Mouse (Mus musculus) neural tube, embryonic 11.5 days (tissue): Measurements from ENCODE around the gene Mip. TPM values are rescaled to one million over a fixed set of nuclear protein-coding genes. Genes with fewer than 3 reads are reported as not detected.
"Not testable (repeated sequence)": the region's sequence is repeated elsewhere in the genome, so short reads cannot be mapped to it uniquely, and the experiment has no call there.

Source experiments
- ATAC-seq: fragments of 200-750 bp; cut with Nextera tagmentation; 2 replicates; pipeline ENCODE4 v1.8.0; 2017; ENCODE audit warnings: moderate number of reproducible peaks, mild to moderate bottlenecking, moderate TSS enrichment, moderate library complexity; ENCODE audit not compliant: insufficient read depth, low FRiP score, low TSS enrichment
- DNase-seq: peaks from one replicate; pipeline ENCODE4 v3.0.0-alpha.2; 2015; ENCODE audit warnings: low spot score
- H3K27ac ChIP-seq: fragments of 300-500 bp; sonication (generic); 2 replicates; pipeline ENCODE4 v1.5.1; 2014; ENCODE audit warnings: low read depth, mild to moderate bottlenecking, low read length
- H3K27me3 ChIP-seq: fragments of 300-500 bp; sonication (generic); 2 replicates; pipeline ENCODE4 v1.6.1; 2014; ENCODE audit warnings: mild to moderate bottlenecking, low read length, mixed read lengths; ENCODE audit not compliant: control insufficient read depth, insufficient read depth
- H3K36me3 ChIP-seq: fragments of 300-500 bp; sonication (generic); 2 replicates; pipeline ENCODE4 v1.6.1; 2014; ENCODE audit warnings: mild to moderate bottlenecking, low read length, moderate library complexity, mixed read lengths; ENCODE audit not compliant: control insufficient read depth, insufficient read depth
- H3K4me1 ChIP-seq: fragments of 300-500 bp; sonication (generic); 2 replicates; pipeline ENCODE4 v1.6.1; 2014; ENCODE audit warnings: low read length, mixed read lengths; ENCODE audit not compliant: control insufficient read depth, insufficient read depth
- H3K4me2 ChIP-seq: fragments of 300-500 bp; sonication (generic); 2 replicates; pipeline ENCODE4 v1.6.1; 2014; ENCODE audit warnings: low read depth, mild to moderate bottlenecking, moderate library complexity
- H3K4me3 ChIP-seq: fragments of 300-500 bp; sonication (generic); 2 replicates; pipeline ENCODE4 v1.5.1; 2014; ENCODE audit warnings: low read depth, low read length
- H3K9ac ChIP-seq: fragments of 300-500 bp; sonication (generic); 2 replicates; pipeline ENCODE4 v1.6.1; 2014; ENCODE audit warnings: mild to moderate bottlenecking, low read length
- H3K9me3 ChIP-seq: fragments of 300-500 bp; sonication (generic); 2 replicates; pipeline ENCODE4 v1.6.1; 2016; ENCODE audit warnings: low read length; ENCODE audit not compliant: control insufficient read depth
- WGBS: fragments of 180-500 bp; shearing (Covaris S2); extraction: QIAGEN DNeasy Blood & Tissue Kit; methylation state at CpG from one replicate; pipeline ENCODE4 v1.1.7; 2014; 5-methylcytosine and 5-hydroxymethylcytosine counted together
- polyA plus RNA-seq: library from polyadenylated mRNA; unstranded; fragments of >200 nt; fragmentation: Nextera tagmentation; extraction: Ambion mirVana; gene quantifications from 2 replicates; pipeline ENCODE4 v1.2.1, GENCODE M21; 2014

Mip gene
- polyA plus RNA-seq, 1 experiment from 2014 or later, result not detected

GRCm38 (mm10) chr10:128263393-128264310 lies 38.0 kb downstream of the Mip start:
- DNase-seq, result no peak
- H3K4me1 ChIP-seq, result no peaks in the 10 kb centered on the region
- H3K9ac ChIP-seq, result no peak overlapping the region
- H3K36me3 ChIP-seq, result no peaks in the 10 kb centered on the region
- H3K27ac ChIP-seq, result no peak overlapping the region
- H3K4me2 ChIP-seq, result no peak overlapping the region
- no peak for ATAC-seq
- no peaks in the 10 kb centered on the region for H3K27me3 ChIP-seq
- H3K4me3 ChIP-seq, result no peak overlapping the region
- H3K9me3 ChIP-seq, result no peaks in the 10 kb centered on the region
- 78% methylated on average over 6 of the region's 6 CpGs for WGBS

- H3K9ac ChIP-seq, result no peak within 1 kb of the TSS
- no peaks in the 10 kb centered on the region for H3K36me3 ChIP-seq
- H3K27ac ChIP-seq, result no peak within 1 kb of the TSS
- no peaks in the 10 kb centered on the region for H3K9me3 ChIP-seq
- DNase-seq, result no peak
- H3K4me1 ChIP-seq, result no peaks in the 10 kb centered on the region
- no peak within 1 kb of the TSS for H3K4me3 ChIP-seq
- ATAC-seq, result no peak
- no peak within 1 kb of the TSS for H3K4me2 ChIP-seq
- no peaks in the 10 kb centered on the region for H3K27me3 ChIP-seq
- 81% methylated on average over 6 of the region's 6 CpGs for WGBS
Measured at GRCm38 (mm10) chr10:128268371-128268770, 42.7 kb downstream of the Mip start, which contains the start of gene Apof. Apof (plus strand) TSS chr10:128268671.

- H3K4me2 ChIP-seq, result no peak overlapping the region; the same call in 1 of the 2 replicates
- ATAC-seq (no peak), DNase-seq (no peak)
- no peak overlapping the region for H3K4me3 ChIP-seq
- H3K36me3 ChIP-seq, result no peaks in the 10 kb centered on the region
- no peaks in the 10 kb centered on the region for H3K9me3 ChIP-seq
- no peaks in the 10 kb centered on the region for H3K27me3 ChIP-seq
- no peak overlapping the region for H3K27ac ChIP-seq
- no peak overlapping the region for H3K9ac ChIP-seq
- 88% methylated on average over 16 of the region's 16 CpGs for WGBS
- no peaks in the 10 kb centered on the region for H3K4me1 ChIP-seq
Measured at GRCm38 (mm10) chr10:128269206-128269910, 43.7 kb downstream of the Mip start.

GRCm38 (mm10) chr10:128270287-128270841 lies 44.7 kb downstream of the Mip start, which contains the start of gene Stat2:
Stat2 (plus strand) TSS chr10:128270559.
- peak within 1 kb of the TSS; percentile 60; the same call in 1 of the 2 replicates for H3K27ac ChIP-seq
- H3K27me3 ChIP-seq, result no peaks in the 10 kb centered on the region
- DNase-seq, result peak; percentile 96
- H3K9ac ChIP-seq, result peak within 1 kb of the TSS; percentile 82
- peak within 1 kb of the TSS; percentile 76 for H3K4me3 ChIP-seq
- H3K36me3 ChIP-seq, result no peaks in the 10 kb centered on the region
- ATAC-seq, result peak; percentile 99
- H3K4me2 ChIP-seq, result peak within 1 kb of the TSS; percentile 57
- no peaks in the 10 kb centered on the region for H3K4me1 ChIP-seq
- under 1% methylated on average over 43 of the region's 43 CpGs for WGBS
- H3K9me3 ChIP-seq, result no peaks in the 10 kb centered on the region

DNA sequence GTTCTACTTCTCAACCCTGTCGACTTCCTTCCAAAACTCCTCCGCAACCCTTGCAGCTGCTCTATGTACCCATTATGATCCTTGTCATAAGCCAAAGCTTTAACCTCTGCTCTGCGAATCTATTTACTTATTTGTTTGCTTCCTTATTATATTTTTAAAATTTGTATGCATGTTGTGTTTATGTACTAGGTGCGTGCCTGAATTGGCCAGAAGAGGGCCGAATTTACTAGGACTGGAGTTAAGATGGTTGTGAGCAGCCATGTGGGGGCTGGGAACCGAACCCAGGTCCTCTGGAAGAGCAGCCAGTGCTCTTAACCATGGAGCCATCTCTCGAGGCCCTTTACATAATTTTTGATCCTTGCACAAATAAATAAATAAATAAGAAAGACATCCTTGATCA lies 45.2 kb downstream of the Mip start:
- H3K36me3 ChIP-seq, result no peaks in the 10 kb centered on the region
- H3K4me2 ChIP-seq, result peak overlapping the region; percentile 51
- peak overlapping the region; percentile 76 for H3K4me3 ChIP-seq
- H3K9ac ChIP-seq, result peak overlapping the region; percentile 82
- H3K4me1 ChIP-seq, result no peaks in the 10 kb centered on the region
- ATAC-seq (no peak), DNase-seq (no peak)
- 42% methylated on average over 7 of the region's 7 CpGs for WGBS
- no peaks in the 10 kb centered on the region for H3K27me3 ChIP-seq
- H3K9me3 ChIP-seq, result no peaks in the 10 kb centered on the region
- peak overlapping the region; percentile 60; the same call in 1 of the 2 replicates for H3K27ac ChIP-seq

DNA sequence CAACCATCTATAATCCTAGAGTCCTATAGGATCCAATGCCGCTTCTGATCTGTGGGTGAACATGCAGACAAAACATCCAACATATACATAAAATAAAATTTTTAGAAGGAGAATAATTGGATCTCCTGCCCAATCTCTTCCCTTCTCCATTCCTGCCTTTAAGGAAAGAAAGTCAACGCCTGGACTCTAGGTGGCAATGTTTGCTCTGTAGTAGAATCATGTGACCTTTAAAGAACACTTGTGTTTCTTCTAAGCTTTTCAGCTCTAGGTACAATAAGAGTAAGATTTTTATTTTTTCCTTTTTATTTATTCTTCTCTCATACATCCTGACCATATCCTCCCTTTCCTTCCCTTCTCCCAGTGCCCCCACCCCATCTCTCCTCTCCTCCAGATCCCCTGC lies 46.2 kb downstream of the Mip start:
- no peak overlapping the region for H3K27ac ChIP-seq
- H3K9ac ChIP-seq, result no peak overlapping the region
- no peak for DNase-seq
- no peaks in the 10 kb centered on the region for H3K9me3 ChIP-seq
- H3K4me1 ChIP-seq, result no peaks in the 10 kb centered on the region
- H3K36me3 ChIP-seq, result no peaks in the 10 kb centered on the region
- 68% methylated on average over 2 of the region's 2 CpGs for WGBS
- no peak for ATAC-seq
- no peak overlapping the region for H3K4me2 ChIP-seq
- no peak overlapping the region for H3K4me3 ChIP-seq
- no peaks in the 10 kb centered on the region for H3K27me3 ChIP-seq

DNA sequence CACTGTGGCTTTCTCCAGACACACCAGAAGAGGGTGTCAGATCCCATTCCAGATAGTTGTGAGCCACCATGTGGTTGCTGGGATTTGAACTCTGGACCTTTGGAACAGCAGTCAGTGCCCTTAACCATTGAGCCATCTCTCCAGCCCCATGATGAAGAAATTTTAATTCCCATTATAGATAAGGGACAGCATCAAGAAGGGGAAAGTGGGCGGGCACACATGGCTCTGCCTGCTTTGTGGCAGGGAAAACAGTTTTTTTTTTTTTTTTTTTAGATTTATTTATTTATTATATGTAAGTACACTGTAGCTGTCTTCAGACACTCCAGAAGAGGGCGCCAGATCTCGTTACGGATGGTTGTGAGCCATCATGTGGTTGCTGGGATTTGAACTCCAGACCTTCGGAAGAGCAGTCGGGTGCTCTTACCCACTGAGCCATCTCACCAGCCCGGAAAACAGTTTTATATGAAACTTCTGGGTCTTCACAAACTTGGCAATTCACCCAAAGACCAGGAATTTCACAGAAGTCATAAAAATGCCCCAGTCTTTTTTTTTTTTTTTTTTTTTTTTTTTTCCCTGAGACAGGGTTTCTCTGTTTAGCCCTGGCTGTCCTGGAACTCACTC lies 47.3 kb downstream of the Mip start:
- not testable (repeated sequence) for H3K27me3 ChIP-seq, H3K9ac ChIP-seq, H3K4me1 ChIP-seq, H3K4me2 ChIP-seq, H3K27ac ChIP-seq, H3K4me3 ChIP-seq, H3K36me3 ChIP-seq, ATAC-seq, DNase-seq, H3K9me3 ChIP-seq
- WGBS, result 91% methylated on average over 4 of the region's 7 CpGs

DNA sequence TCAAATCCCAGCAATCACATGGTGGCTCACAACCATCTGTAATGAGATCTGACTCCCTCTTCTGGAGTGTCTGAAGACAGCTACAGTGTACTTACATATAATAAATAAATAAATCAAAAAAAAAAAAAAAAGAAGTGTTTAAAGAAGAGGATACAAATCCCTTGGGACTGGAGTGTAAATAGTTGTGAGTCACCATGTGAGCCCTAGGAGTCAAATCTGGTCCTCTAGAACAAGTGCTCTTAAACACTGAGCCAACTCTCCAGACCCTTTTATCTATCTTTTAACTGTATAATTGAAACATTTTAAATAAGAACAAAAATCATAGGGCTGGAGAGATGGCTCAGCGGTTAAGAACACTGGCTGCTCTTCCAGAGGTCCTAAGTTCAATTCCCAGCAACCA lies 49.7 kb downstream of the Mip start:
- not testable (repeated sequence) for DNase-seq, ATAC-seq, H3K9me3 ChIP-seq, H3K27ac ChIP-seq, H3K9ac ChIP-seq, H3K4me1 ChIP-seq, H3K4me2 ChIP-seq, H3K27me3 ChIP-seq, H3K4me3 ChIP-seq, H3K36me3 ChIP-seq
- WGBS, result 80% methylated on average over 1 of the region's 1 CpGs
